Mouse (Mus musculus) E14TG2a.4 (cell line): Measurements from ENCODE around the gene Olfr373.

Experiments
- CTCF ChIP-seq: conservative IDR thresholded peaks from 2 replicates; pipeline ENCODE4 v1.5.1; 2014; ENCODE audit warnings: low read length
- NANOG ChIP-seq: IDR thresholded peaks from 2 replicates; pipeline ENCODE4 v1.6.1; 2014; ENCODE audit warnings: borderline replicate concordance, low read length, mixed read lengths
- POU5F1 ChIP-seq: IDR thresholded peaks from 2 replicates; pipeline ENCODE4 v1.6.1; 2014; ENCODE audit warnings: low read length, borderline replicate concordance

GRCm38 (mm10) chr8:72151418-72152078 lies 68.6 kb downstream of the Olfr373 start:
- TF ChIP-seq CTCF = no peak
- no peak for TF ChIP-seq NANOG
- TF ChIP-seq POU5F1 = no peak
